Mouse (Mus musculus): ENCODE measurements around the gene Helz. TPM values are rescaled to one million over a fixed set of nuclear protein-coding genes. Genes with fewer than 3 reads are reported as not detected.
"Not testable (repeated sequence)": the region's sequence is repeated elsewhere in the genome, so short reads cannot be mapped to it uniquely, and the experiment has no call there.

Gene Helz
- polyA plus RNA-seq (2016; fragmentation: Nextera tagmentation; extraction: Ambion mirVana), result 19.7 and 20.5 TPM in 2 replicates

GRCm38 (mm10) chr11:107547351-107548203 lies at the start of gene Helz:
Gene Helz (plus strand): TSS chr11:107547930.
- Histone ChIP-seq H3K4me2 (replicated peaks) (peak within 1 kb of the TSS; percentile 91), H3K27ac (peak within 1 kb of the TSS; percentile 72), H3K9me3 (no peaks in the 10 kb centered on the region), H3K4me3 (peak within 1 kb of the TSS; percentile 94), H3K4me1 (0 out of 2 replicates have a peak, but pooled peaks cover 10% of the 10 kb centered on the region), H3K9ac (peak within 1 kb of the TSS; percentile 92), H3K36me3 (peaks cover 17% of the 10 kb centered on the region), H3K27me3 (no peaks in the 10 kb centered on the region)
- ATAC-seq (ENCODE audit: insufficient number of reproducible peaks, insufficient read depth, low FRiP score, low TSS enrichment), result peak; percentile 59
- WGBS, result under 1% methylated on average over 66 of the region's 70 CpGs

- Histone ChIP-seq H3K4me3 (no peak overlapping the region), H3K9me3 (peaks cover 4% of the 10 kb centered on the region; the same call in 1 of the 2 replicates), H3K4me1 (no peaks in the 10 kb centered on the region), H3K36me3 (peaks cover 21% of the 10 kb centered on the region), H3K9ac (no peak overlapping the region), H3K4me2 (replicated peaks) (no peak overlapping the region), H3K27ac (no peak overlapping the region), H3K27me3 (no peaks in the 10 kb centered on the region)
- 83% methylated on average over 8 of the region's 8 CpGs for WGBS
- no peak for ATAC-seq (ENCODE audit: insufficient number of reproducible peaks, insufficient read depth, low FRiP score, low TSS enrichment)
Observed at GRCm38 (mm10) chr11:107502801-107503200, 44.9 kb upstream of the Helz start.

GRCm38 (mm10) chr11:107504364-107504763 lies 43.4 kb upstream of the Helz start:
- not testable (repeated sequence) for H3K9ac ChIP-seq; H3K4me2 ChIP-seq (replicated peaks); H3K27ac ChIP-seq; H3K27me3 ChIP-seq; H3K4me3 ChIP-seq; ATAC-seq (ENCODE audit: insufficient number of reproducible peaks, insufficient read depth, low FRiP score, low TSS enrichment); H3K9me3 ChIP-seq; H3K36me3 ChIP-seq; H3K4me1 ChIP-seq
- WGBS, result 91% methylated on average over 3 of the region's 4 CpGs

- 69% methylated on average over 1 of the region's 1 CpGs for WGBS
- no peak overlapping the region for H3K4me2 ChIP-seq (replicated peaks)
- no peak for ATAC-seq (ENCODE audit: insufficient number of reproducible peaks, insufficient read depth, low FRiP score, low TSS enrichment)
Observed at GRCm38 (mm10) chr11:107506260-107506659, 41.5 kb upstream of the Helz start.

GRCm38 (mm10) chr11:107509631-107510338 lies 37.9 kb upstream of the Helz start:
- ATAC-seq (ENCODE audit: insufficient number of reproducible peaks, insufficient read depth, low FRiP score, low TSS enrichment), result no peak
- Histone ChIP-seq H3K4me3 (no peak overlapping the region), H3K9me3 (peaks cover 4% of the 10 kb centered on the region; the same call in 1 of the 2 replicates), H3K36me3 (no peaks in the 10 kb centered on the region), H3K4me1 (peaks cover 14% of the 10 kb centered on the region), H3K27me3 (peaks cover 6% of the 10 kb centered on the region; the same call in 1 of the 2 replicates), H3K9ac (no peak overlapping the region), H3K27ac (no peak overlapping the region), H3K4me2 (replicated peaks) (peak overlapping the region; percentile 27; the same call in 1 of the 2 replicates)
- 8% methylated on average over 11 of the region's 11 CpGs for WGBS

More at GRCm38 (mm10) chr11:107506260-107506659, 41.5 kb upstream of the Helz start:
- H3K4me1 ChIP-seq, result peaks cover 14% of the 10 kb centered on the region
- peaks cover 6% of the 10 kb centered on the region; the same call in 1 of the 2 replicates for H3K27me3 ChIP-seq
- no peak overlapping the region for H3K9ac ChIP-seq
- H3K9me3 ChIP-seq, result peaks cover 4% of the 10 kb centered on the region; the same call in 1 of the 2 replicates
- H3K4me3 ChIP-seq, result no peak overlapping the region
- no peak overlapping the region for H3K27ac ChIP-seq
- H3K36me3 ChIP-seq, result no peaks in the 10 kb centered on the region; the same call in 1 of the 2 replicates

GRCm38 (mm10) chr11:107510362-107511269 lies 37.1 kb upstream of the Helz start:
- Histone ChIP-seq H3K9ac (peak overlapping the region; percentile 20), H3K27ac (no peak overlapping the region)
- no peak for ATAC-seq (ENCODE audit: insufficient number of reproducible peaks, insufficient read depth, low FRiP score, low TSS enrichment)

GRCm38 (mm10) chr11:107511954-107512353 lies 35.8 kb upstream of the Helz start:
- not testable (repeated sequence) for H3K9ac ChIP-seq; H3K27me3 ChIP-seq; H3K27ac ChIP-seq; H3K4me2 ChIP-seq (replicated peaks); ATAC-seq (ENCODE audit: insufficient number of reproducible peaks, insufficient read depth, low FRiP score, low TSS enrichment); H3K9me3 ChIP-seq; H3K36me3 ChIP-seq; H3K4me3 ChIP-seq
- WGBS, result 47% methylated on average over 5 of the region's 5 CpGs
- H3K4me1 ChIP-seq, result peaks cover 14% of the 10 kb centered on the region

More at GRCm38 (mm10) chr11:107510362-107511269, 37.1 kb upstream of the Helz start:
- Histone ChIP-seq H3K36me3 (no peaks in the 10 kb centered on the region), H3K4me1 (peaks cover 14% of the 10 kb centered on the region), H3K27me3 (peaks cover 6% of the 10 kb centered on the region; the same call in 1 of the 2 replicates), H3K4me3 (0 out of 2 replicates have a peak overlapping the region, but pooled peaks have one; percentile 13), H3K9me3 (no peaks in the 10 kb centered on the region), H3K4me2 (replicated peaks) (peak overlapping the region; percentile 34)
- WGBS, result 4% methylated on average over 18 of the region's 18 CpGs

GRCm38 (mm10) chr11:107513047-107513446 lies 34.7 kb upstream of the Helz start:
- Histone ChIP-seq H3K27ac (no peak overlapping the region), H3K4me3 (no peak overlapping the region), H3K4me2 (replicated peaks) (no peak overlapping the region), H3K27me3 (peaks cover 6% of the 10 kb centered on the region; the same call in 1 of the 2 replicates), H3K4me1 (peaks cover 14% of the 10 kb centered on the region), H3K9ac (no peak overlapping the region), H3K36me3 (no peaks in the 10 kb centered on the region), H3K9me3 (no peaks in the 10 kb centered on the region)
- 79% methylated on average over 10 of the region's 10 CpGs for WGBS
- no peak for ATAC-seq (ENCODE audit: insufficient number of reproducible peaks, insufficient read depth, low FRiP score, low TSS enrichment)

- no peak overlapping the region for H3K9ac ChIP-seq
- no peaks in the 10 kb centered on the region for H3K27me3 ChIP-seq
- H3K9me3 ChIP-seq, result no peaks in the 10 kb centered on the region
- WGBS, result 93% methylated on average over 2 of the region's 2 CpGs
- no peaks in the 10 kb centered on the region for H3K4me1 ChIP-seq
- no peak overlapping the region for H3K4me2 ChIP-seq (replicated peaks)
- H3K4me3 ChIP-seq, result no peak overlapping the region
- no peaks in the 10 kb centered on the region for H3K36me3 ChIP-seq
- no peak for ATAC-seq (ENCODE audit: insufficient number of reproducible peaks, insufficient read depth, low FRiP score, low TSS enrichment)
- no peak overlapping the region for H3K27ac ChIP-seq
Observed at GRCm38 (mm10) chr11:107516387-107516786, 31.3 kb upstream of the Helz start.

- no peak for ATAC-seq (ENCODE audit: insufficient number of reproducible peaks, insufficient read depth, low FRiP score, low TSS enrichment)
- 74% methylated on average over 5 of the region's 5 CpGs for WGBS
Observed at GRCm38 (mm10) chr11:107518645-107519429, 28.9 kb upstream of the Helz start.

More at GRCm38 (mm10) chr11:107518645-107519429, 28.9 kb upstream of the Helz start:
- no peaks in the 10 kb centered on the region for H3K36me3 ChIP-seq
- H3K9ac ChIP-seq, result no peak overlapping the region
- no peak overlapping the region for H3K27ac ChIP-seq
- no peak overlapping the region for H3K4me2 ChIP-seq (replicated peaks)
- no peak overlapping the region for H3K4me3 ChIP-seq
- no peaks in the 10 kb centered on the region for H3K4me1 ChIP-seq
- no peaks in the 10 kb centered on the region for H3K27me3 ChIP-seq
- no peaks in the 10 kb centered on the region for H3K9me3 ChIP-seq

Data from embryonic facial prominence, embryonic 12.5 days (tissue).